Mouse (Mus musculus) embryo, embryonic 10 days (tissue): ENCODE data around the gene Rgma.

Experiments used
- DNase-seq: peaks from one replicate; pipeline ENCODE4 v3.0.0-alpha.2; 2015; ENCODE audit warnings: low spot score

Rgma gene

GRCm38 (mm10) chr7:73434336-73434677, 59.0 kb downstream of the Rgma start:
- DNase-seq, result no peak

GRCm38 (mm10) chr7:73435685-73436084, 60.4 kb downstream of the Rgma start:
- no peak for DNase-seq

DNA sequence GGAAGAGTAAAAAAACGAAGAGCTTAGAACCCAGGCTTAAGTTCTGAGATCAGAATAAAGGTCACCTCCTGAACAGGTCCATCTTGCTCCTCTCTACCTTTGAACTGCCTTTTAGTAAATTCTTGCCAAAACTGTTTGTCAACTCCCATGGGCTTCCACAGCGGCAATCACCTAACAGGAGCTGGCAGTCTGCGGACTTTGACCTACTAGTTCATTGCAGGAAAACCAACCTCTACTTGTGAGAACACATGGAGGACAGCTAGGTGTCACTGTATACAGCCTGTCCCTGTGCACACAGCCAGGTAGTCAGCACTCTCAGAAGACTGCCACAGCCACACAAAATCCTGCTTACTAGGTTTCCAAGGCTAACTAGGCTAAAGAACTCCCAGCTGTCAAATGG, 66.5 kb downstream of the Rgma start:
- DNase-seq, result no peak

DNA sequence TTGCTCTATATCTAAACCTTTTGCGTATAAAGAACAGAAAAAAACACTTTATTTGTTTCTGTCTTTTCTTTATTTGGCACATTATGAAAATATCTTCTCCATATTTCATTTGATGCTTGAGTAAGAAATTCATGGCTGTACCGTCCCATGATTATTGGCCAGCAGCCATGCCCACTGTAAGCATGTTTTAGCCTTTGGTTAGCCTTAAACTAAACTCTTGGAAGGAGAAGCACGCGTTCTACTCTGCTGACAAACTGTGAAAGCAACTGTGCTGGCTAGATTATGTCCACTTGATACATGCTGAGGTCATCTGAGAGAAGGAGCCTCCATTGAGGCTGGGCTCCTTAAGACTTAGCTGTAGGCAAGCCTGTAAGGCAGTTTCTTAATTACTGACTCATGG, 66.9 kb downstream of the Rgma start:
- DNase-seq, result no peak

DNA sequence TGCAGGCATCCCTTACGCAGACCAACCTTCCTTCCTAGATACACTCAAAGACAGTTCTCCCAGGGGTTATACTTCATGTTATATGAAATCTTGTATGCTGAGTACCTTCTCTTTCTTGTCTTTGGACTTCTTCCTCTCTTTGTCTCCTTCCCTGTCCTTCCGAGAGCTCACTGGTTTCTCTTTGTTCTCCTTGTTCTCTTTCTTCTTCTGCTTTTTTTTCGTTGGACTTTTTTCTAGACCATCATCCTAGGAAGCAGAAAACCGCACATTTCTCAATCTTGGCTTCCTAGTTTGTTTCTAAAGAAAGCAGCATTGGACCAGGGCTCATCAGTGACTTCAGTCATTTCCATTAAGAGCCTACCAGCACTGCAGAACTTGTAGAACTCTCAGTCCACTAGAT, 76.3 kb downstream of the Rgma start:
- DNase-seq, result no peak

GRCm38 (mm10) chr7:73452187-73452808, 77.0 kb downstream of the Rgma start:
- DNase-seq, result no peak

- no peak for DNase-seq
Observed at GRCm38 (mm10) chr7:73454113-73454512, 78.8 kb downstream of the Rgma start.

DNA sequence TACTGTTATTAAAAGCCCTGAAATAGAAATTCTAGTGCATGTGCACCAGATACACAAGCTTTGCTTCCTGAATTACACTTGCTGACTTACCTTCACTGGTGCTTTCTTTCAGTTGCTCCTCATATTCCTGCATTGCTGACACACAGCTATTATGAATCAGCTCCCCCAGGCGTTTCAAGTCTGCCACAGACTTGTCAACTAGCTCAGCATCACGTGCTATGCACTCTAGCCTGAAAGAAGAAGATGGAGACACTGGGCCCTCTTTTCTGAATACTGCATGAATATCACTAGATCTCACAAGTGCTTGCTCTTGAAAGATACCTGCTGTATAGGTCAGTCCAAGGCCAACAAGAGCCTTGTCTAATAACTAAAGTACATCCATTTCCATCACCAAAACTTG, 88.2 kb downstream of the Rgma start:
- DNase-seq, result no peak

- DNase-seq, result no peak
Observed at GRCm38 (mm10) chr7:73467741-73468140, 92.4 kb downstream of the Rgma start.
